Mouse (Mus musculus): ENCODE measurements at regions not wholly inside any gene's neighbourhood (a gene's known extent, or its start where the extent isn't known, plus 50 kb on each side); places are given as distances from the start of the nearest gene placed in this dataset.
"Not testable (repeated sequence)": the region's sequence is repeated elsewhere in the genome, so short reads cannot be mapped to it uniquely, and the experiment has no call there.

GRCm38 (mm10) chr9:85920745-85921614 lies 78.8 kb downstream of the Tpbg start:
- DNase-seq, result no peak

GRCm38 (mm10) chr9:85925259-85925658 lies 83.1 kb downstream of the Tpbg start:
- no peak for DNase-seq

- DNase-seq, result no peak
These were observed 90.0 kb downstream of the Tpbg start for GRCm38 (mm10) chr9:85932209-85932608.

GRCm38 (mm10) chr9:85943066-85943684 lies 101.0 kb downstream of the Tpbg start:
- DNase-seq, result not testable (repeated sequence)

GRCm38 (mm10) chr9:85948495-85949137 lies 106.4 kb downstream of the Tpbg start:
- peak; percentile 38 for DNase-seq

GRCm38 (mm10) chr9:85951777-85952176 lies 109.6 kb downstream of the Tpbg start:
- DNase-seq, result no peak

GRCm38 (mm10) chr9:85970076-85970475 lies 127.9 kb downstream of the Tpbg start:
- DNase-seq, result no peak

- no peak for DNase-seq
These were observed 139.2 kb downstream of the Tpbg start for GRCm38 (mm10) chr9:85981428-85981827.

GRCm38 (mm10) chr9:85983516-85983915 lies 141.3 kb downstream of the Tpbg start:
- not testable (repeated sequence) for DNase-seq

GRCm38 (mm10) chr9:85985671-85986070 lies 143.5 kb downstream of the Tpbg start:
- no peak for DNase-seq

- no peak for DNase-seq
These were observed 144.0 kb downstream of the Tpbg start for GRCm38 (mm10) chr9:85986142-85986541.

- DNase-seq, result no peak
These were observed 160.8 kb downstream of the Tpbg start for GRCm38 (mm10) chr9:86002996-86003395.

GRCm38 (mm10) chr9:86011661-86012060 lies 169.5 kb downstream of the Tpbg start:
- DNase-seq, result no peak

GRCm38 (mm10) chr9:86015841-86016240 lies 173.7 kb downstream of the Tpbg start:
- DNase-seq, result no peak

- DNase-seq, result no peak
These were observed 178.0 kb downstream of the Tpbg start for GRCm38 (mm10) chr9:86020133-86020532.

GRCm38 (mm10) chr9:86020765-86021164 lies 178.6 kb downstream of the Tpbg start:
- DNase-seq, result no peak

- no peak for DNase-seq
These were observed 188.6 kb downstream of the Tpbg start for GRCm38 (mm10) chr9:86030738-86031137.

- no peak for DNase-seq
These were observed 201.9 kb downstream of the Tpbg start for GRCm38 (mm10) chr9:86044098-86044497.

GRCm38 (mm10) chr9:86058116-86058515 lies 215.9 kb downstream of the Tpbg start:
- no peak for DNase-seq

GRCm38 (mm10) chr9:86060049-86060448 lies 217.9 kb downstream of the Tpbg start:
- DNase-seq, result no peak

- no peak for DNase-seq
These were observed 219.1 kb downstream of the Tpbg start for GRCm38 (mm10) chr9:86061230-86061629.

- DNase-seq, result no peak
These were observed 237.1 kb downstream of the Tpbg start for GRCm38 (mm10) chr9:86079275-86079674.

- no peak for DNase-seq
These were observed 239.7 kb downstream of the Tpbg start for GRCm38 (mm10) chr9:86081873-86082272.

- DNase-seq, result no peak
These were observed 250.8 kb downstream of the Tpbg start for GRCm38 (mm10) chr9:86092998-86093397.

Data from right cerebral cortex, postnatal 25 days (tissue).